Mouse (Mus musculus): ENCODE measurements around the gene Lpp. TPM values are rescaled to one million over a fixed set of nuclear protein-coding genes. Genes with fewer than 3 reads are reported as not detected.

The Lpp gene
- polyA plus RNA-seq, 1 experiment, result 6.2 TPM

GRCm38 (mm10) chr16:24946356-24946755, 553.0 kb downstream of the Lpp start:
- no peak for TF ChIP-seq CTCF (IDR thresholded peaks at IDR 0.05; ENCODE audit: control insufficient read depth, insufficient read depth, low read length)
- no peak for TF ChIP-seq POLR2A (IDR thresholded peaks at IDR 0.05; ENCODE audit: borderline replicate concordance, control insufficient read depth, low read depth, low read length)
- Histone ChIP-seq H3K4me1 (ENCODE audit: control insufficient read depth, insufficient read depth, low read length) (no peaks in the 10 kb centered on the region; the same call in 1 of the 2 replicates), H3K27ac (ENCODE audit: control insufficient read depth, insufficient read depth, low read depth, low read length, poor library complexity) (no peak overlapping the region), H3K4me3 (replicated peaks; ENCODE audit: control insufficient read depth, low read depth, low read length) (no peak overlapping the region)
- 65% methylated on average over 1 of the region's 1 CpGs for WGBS

GRCm38 (mm10) chr16:24947485-24947884, 554.2 kb downstream of the Lpp start:
- no peak overlapping the region for H3K4me3 ChIP-seq (replicated peaks; ENCODE audit: control insufficient read depth, low read depth, low read length)
- H3K27ac ChIP-seq (ENCODE audit: control insufficient read depth, insufficient read depth, low read depth, low read length, poor library complexity), result no peak overlapping the region
- 41% methylated on average over 1 of the region's 1 CpGs for WGBS
- no peaks in the 10 kb centered on the region; the same call in 1 of the 2 replicates for H3K4me1 ChIP-seq (ENCODE audit: control insufficient read depth, insufficient read depth, low read length)
- TF ChIP-seq CTCF (IDR thresholded peaks at IDR 0.05; ENCODE audit: control insufficient read depth, insufficient read depth, low read length) (no peak), POLR2A (IDR thresholded peaks at IDR 0.05; ENCODE audit: borderline replicate concordance, control insufficient read depth, low read depth, low read length) (no peak)

- TF ChIP-seq CTCF (IDR thresholded peaks at IDR 0.05; ENCODE audit: control insufficient read depth, insufficient read depth, low read length) (no peak), POLR2A (IDR thresholded peaks at IDR 0.05; ENCODE audit: borderline replicate concordance, control insufficient read depth, low read depth, low read length) (no peak)
- no peaks in the 10 kb centered on the region; the same call in 1 of the 2 replicates for H3K4me1 ChIP-seq (ENCODE audit: control insufficient read depth, insufficient read depth, low read length)
- H3K4me3 ChIP-seq (replicated peaks; ENCODE audit: control insufficient read depth, low read depth, low read length), result no peak overlapping the region
- WGBS, result 75% methylated on average over 3 of the region's 3 CpGs
- no peak overlapping the region for H3K27ac ChIP-seq (ENCODE audit: control insufficient read depth, insufficient read depth, low read depth, low read length, poor library complexity)
These were observed 554.9 kb downstream of the Lpp start for GRCm38 (mm10) chr16:24948091-24948690.

DNA sequence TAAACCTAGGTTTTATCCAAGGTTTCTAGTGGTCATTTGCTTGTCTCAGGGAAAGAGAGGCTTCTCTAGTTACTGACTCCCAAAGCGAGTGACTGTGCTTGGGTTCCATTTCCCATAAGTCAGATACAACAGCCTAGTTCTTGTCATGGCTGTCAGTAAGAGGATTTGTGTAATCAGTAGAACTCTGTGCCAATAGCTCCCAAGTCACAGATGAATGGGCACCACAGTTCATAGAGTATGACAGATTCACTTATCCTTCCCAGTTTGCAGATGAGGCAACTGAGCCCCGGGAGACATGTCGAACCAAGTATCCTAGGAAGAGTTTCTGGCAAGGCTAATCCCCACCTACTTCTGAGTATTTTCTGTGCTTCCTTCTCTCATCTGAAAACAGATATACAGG, 556.0 kb downstream of the Lpp start:
- Histone ChIP-seq H3K27ac (ENCODE audit: control insufficient read depth, insufficient read depth, low read depth, low read length, poor library complexity) (no peak overlapping the region), H3K4me1 (ENCODE audit: control insufficient read depth, insufficient read depth, low read length) (no peaks in the 10 kb centered on the region; the same call in 1 of the 2 replicates), H3K4me3 (replicated peaks; ENCODE audit: control insufficient read depth, low read depth, low read length) (no peak overlapping the region)
- 82% methylated on average over 3 of the region's 3 CpGs for WGBS
- TF ChIP-seq POLR2A (IDR thresholded peaks at IDR 0.05; ENCODE audit: borderline replicate concordance, control insufficient read depth, low read depth, low read length) (no peak), CTCF (IDR thresholded peaks at IDR 0.05; ENCODE audit: control insufficient read depth, insufficient read depth, low read length) (no peak)

GRCm38 (mm10) chr16:24950112-24950743, 556.9 kb downstream of the Lpp start:
- Histone ChIP-seq H3K4me1 (ENCODE audit: control insufficient read depth, insufficient read depth, low read length) (no peaks in the 10 kb centered on the region), H3K27ac (ENCODE audit: control insufficient read depth, insufficient read depth, low read depth, low read length, poor library complexity) (no peak overlapping the region), H3K4me3 (replicated peaks; ENCODE audit: control insufficient read depth, low read depth, low read length) (no peak overlapping the region)
- WGBS, result 81% methylated on average over 6 of the region's 6 CpGs
- TF ChIP-seq POLR2A (IDR thresholded peaks at IDR 0.05; ENCODE audit: borderline replicate concordance, control insufficient read depth, low read depth, low read length) (no peak), CTCF (IDR thresholded peaks at IDR 0.05; ENCODE audit: control insufficient read depth, insufficient read depth, low read length) (no peak)

- WGBS, result 76% methylated on average over 5 of the region's 5 CpGs
- Histone ChIP-seq H3K4me1 (ENCODE audit: control insufficient read depth, insufficient read depth, low read length) (no peaks in the 10 kb centered on the region), H3K27ac (ENCODE audit: control insufficient read depth, insufficient read depth, low read depth, low read length, poor library complexity) (no peak overlapping the region), H3K4me3 (replicated peaks; ENCODE audit: control insufficient read depth, low read depth, low read length) (no peak overlapping the region)
- TF ChIP-seq POLR2A (IDR thresholded peaks at IDR 0.05; ENCODE audit: borderline replicate concordance, control insufficient read depth, low read depth, low read length), result no peak
- no peak for TF ChIP-seq CTCF (IDR thresholded peaks at IDR 0.05; ENCODE audit: control insufficient read depth, insufficient read depth, low read length)
These were observed 558.6 kb downstream of the Lpp start for GRCm38 (mm10) chr16:24951909-24952308.

GRCm38 (mm10) chr16:24955054-24955453, 561.7 kb downstream of the Lpp start:
- 87% methylated on average over 7 of the region's 7 CpGs for WGBS
- Histone ChIP-seq H3K27ac (ENCODE audit: control insufficient read depth, insufficient read depth, low read depth, low read length, poor library complexity) (no peak overlapping the region), H3K4me1 (ENCODE audit: control insufficient read depth, insufficient read depth, low read length) (no peaks in the 10 kb centered on the region), H3K4me3 (replicated peaks; ENCODE audit: control insufficient read depth, low read depth, low read length) (no peak overlapping the region)
- TF ChIP-seq POLR2A (IDR thresholded peaks at IDR 0.05; ENCODE audit: borderline replicate concordance, control insufficient read depth, low read depth, low read length) (no peak), CTCF (IDR thresholded peaks at IDR 0.05; ENCODE audit: control insufficient read depth, insufficient read depth, low read length) (no peak)

- Histone ChIP-seq H3K27ac (ENCODE audit: control insufficient read depth, insufficient read depth, low read depth, low read length, poor library complexity) (no peak overlapping the region), H3K4me3 (replicated peaks; ENCODE audit: control insufficient read depth, low read depth, low read length) (no peak overlapping the region), H3K4me1 (ENCODE audit: control insufficient read depth, insufficient read depth, low read length) (no peaks in the 10 kb centered on the region)
- 83% methylated on average over 1 of the region's 1 CpGs for WGBS
- TF ChIP-seq POLR2A (IDR thresholded peaks at IDR 0.05; ENCODE audit: borderline replicate concordance, control insufficient read depth, low read depth, low read length), result no peak
- no peak for TF ChIP-seq CTCF (IDR thresholded peaks at IDR 0.05; ENCODE audit: control insufficient read depth, insufficient read depth, low read length)
These were observed 565.4 kb downstream of the Lpp start for GRCm38 (mm10) chr16:24958661-24959060.
